Mouse (Mus musculus): Measurements from ENCODE around the gene Hp.

- no peak for TF ChIP-seq POLR2A (IDR thresholded peaks at IDR 0.05; ENCODE audit: extremely low read depth, insufficient read depth, low read length)
- TF ChIP-seq CTCF (IDR thresholded peaks at IDR 0.05; ENCODE audit: extremely low read depth, insufficient read depth, low read length), result no peak
These were observed 49.7 kb upstream of the Hp start for GRCm38 (mm10) chr8:109628638-109629037.
